ENCODE assay signal across 16 mouse cellular contexts in genomic region chr13:63544967-63545253, GRCm38 (mm10). TPM values are rescaled to one million over a fixed set of nuclear protein-coding genes. Genes with fewer than 3 reads are reported as not detected.
A peak's percentile ranks its signal among the peaks of the same experiment; 100 is the strongest.
DNase-seq lines count a peak whose midpoint lies in the region; ATAC-seq and TF ChIP-seq lines count a peak whose summit lies in the region.
"Had no signal": no experiment of that assay in that cellular context is flagged by ENCODE, and none has a peak within 500 bp of the region (broad histone marks: within the 10 kb centered on the region; RNA-seq: fewer than 3 reads in every experiment).

No protein-coding gene starts in this region.

- no peaks in the 10 kb centered on the region for H3K27me3 ChIP-seq in kidney, postnatal 0 days (ENCODE audit: insufficient read depth, low read length)
- no peaks in the 10 kb centered on the region for H3K27me3 ChIP-seq in kidney, embryonic 16.5 days (ENCODE audit: insufficient read depth, low read length)
- H3K27me3 ChIP-seq in midbrain, embryonic 12.5 days: no peaks in the 10 kb centered on the region
- no peaks in the 10 kb centered on the region for H3K27me3 ChIP-seq in midbrain, embryonic 10.5 days (ENCODE audit: low read depth, poor library complexity, severe bottlenecking)
- H3K27me3 ChIP-seq in forebrain, embryonic 16.5 days (replicated peaks; ENCODE audit: control insufficient read depth, insufficient read depth, low read length): peaks cover 4% of the 10 kb centered on the region; the same call in 1 of the 2 replicates
- no peaks in the 10 kb centered on the region for H3K27me3 ChIP-seq in intestine, postnatal 0 days (replicated peaks; ENCODE audit: control insufficient read depth, insufficient read depth, low read length)
- H3K27me3 ChIP-seq: embryonic facial prominence, embryonic 12.5 days; limb, embryonic 12.5 days had no signal

- 42% methylated on average over 5 of the region's 5 CpGs for WGBS in kidney, postnatal 0 days
- 43% methylated on average over 5 of the region's 5 CpGs for WGBS in kidney, embryonic 16.5 days
- 48% methylated on average over 5 of the region's 5 CpGs for WGBS in midbrain, embryonic 12.5 days
- 83% methylated on average over 5 of the region's 5 CpGs for WGBS in midbrain, embryonic 10.5 days
- WGBS in forebrain, embryonic 16.5 days: 7% methylated on average over 5 of the region's 5 CpGs
- WGBS in intestine, postnatal 0 days: 27% methylated on average over 5 of the region's 5 CpGs

- peaks cover 30% of the 10 kb centered on the region for H3K36me3 ChIP-seq in kidney, postnatal 0 days (ENCODE audit: insufficient read depth, low read length)
- H3K36me3 ChIP-seq in kidney, embryonic 16.5 days (ENCODE audit: insufficient read depth, low read length): peaks cover 43% of the 10 kb centered on the region
- peaks cover 34% of the 10 kb centered on the region for H3K36me3 ChIP-seq in midbrain, embryonic 12.5 days
- H3K36me3 ChIP-seq in midbrain, embryonic 10.5 days: peaks cover 95% of the 10 kb centered on the region
- H3K36me3 ChIP-seq in forebrain, embryonic 16.5 days (ENCODE audit: control insufficient read depth, insufficient read depth): peaks cover 6% of the 10 kb centered on the region
- peaks cover 44% of the 10 kb centered on the region for H3K36me3 ChIP-seq in intestine, postnatal 0 days (ENCODE audit: control insufficient read depth, insufficient read depth)

- no peak overlapping the region for H3K4me3 ChIP-seq in kidney, postnatal 0 days (replicated peaks; ENCODE audit: low read depth, low read length)
- no peak overlapping the region for H3K4me3 ChIP-seq in kidney, embryonic 16.5 days (ENCODE audit: low read length)
- H3K4me3 ChIP-seq in midbrain, embryonic 12.5 days: no peak overlapping the region
- H3K4me3 ChIP-seq in midbrain, embryonic 10.5 days: no peak overlapping the region
- H3K4me3 ChIP-seq in forebrain, embryonic 16.5 days (replicated peaks; ENCODE audit: low read length): no peak overlapping the region
- H3K4me3 ChIP-seq in intestine, postnatal 0 days (ENCODE audit: low read depth, low read length): no peak overlapping the region
- H3K4me3 ChIP-seq: embryonic facial prominence, embryonic 12.5 days; limb, embryonic 12.5 days had no signal

- no peak for TF ChIP-seq CTCF in kidney, postnatal 0 days (IDR thresholded peaks at IDR 0.05; ENCODE audit: low read depth)
- no peak for TF ChIP-seq CTCF in intestine, postnatal 0 days (IDR thresholded peaks at IDR 0.05; ENCODE audit: low read depth)

- ATAC-seq in kidney, postnatal 0 days (replicated peaks; ENCODE audit: low FRiP score, low read depth): no peak
- ATAC-seq in kidney, embryonic 16.5 days (ENCODE audit: low FRiP score, low TSS enrichment): no peak
- no peak for ATAC-seq in midbrain, embryonic 12.5 days (ENCODE audit: low FRiP score, low read depth)
- ATAC-seq in forebrain, embryonic 16.5 days: no peak
- ATAC-seq in intestine, postnatal 0 days: no peak
- ATAC-seq: CD4-positive, CD25-positive, alpha-beta regulatory T cell, adult 4 months had no signal

- DNase-seq in kidney, postnatal 0 days (ENCODE audit: low spot score): no peak
- DNase-seq in midbrain, embryonic 10.5 days (ENCODE audit: low spot score): no peak
- peak; percentile 51 for DNase-seq in yolk sac, embryonic 10.5 days (ENCODE audit: low spot score)
- DNase-seq: adrenal gland, adult 2 months; cerebellum, adult 11-12 months; cerebellum, postnatal 36 days; heart, postnatal 10 days; lung, embryonic 14.5 days; right cerebral cortex, postnatal 25 days had no signal

- peaks cover 9% of the 10 kb centered on the region; the same call in 1 of the 2 replicates for H3K4me1 ChIP-seq in kidney, postnatal 0 days (replicated peaks; ENCODE audit: insufficient read depth, low read length)
- H3K4me1 ChIP-seq in kidney, embryonic 16.5 days (ENCODE audit: insufficient read depth, low read length): peaks cover 27% of the 10 kb centered on the region
- peaks cover 60% of the 10 kb centered on the region for H3K4me1 ChIP-seq in midbrain, embryonic 12.5 days
- H3K4me1 ChIP-seq in midbrain, embryonic 10.5 days: peaks cover 79% of the 10 kb centered on the region
- peaks cover 41% of the 10 kb centered on the region for H3K4me1 ChIP-seq in forebrain, embryonic 16.5 days (replicated peaks; ENCODE audit: control insufficient read depth, insufficient read depth, low read length)
- 0 out of 2 replicates have a peak, but pooled peaks cover 2% of the 10 kb centered on the region for H3K4me1 ChIP-seq in intestine, postnatal 0 days (replicated peaks; ENCODE audit: control insufficient read depth, insufficient read depth, low read length)

- peak overlapping the region; percentile 18; the same call in 1 of the 2 replicates for H3K4me2 ChIP-seq in kidney, postnatal 0 days (ENCODE audit: low read length)
- H3K4me2 ChIP-seq in kidney, embryonic 16.5 days (replicated peaks; ENCODE audit: low read depth, low read length): no peak overlapping the region
- H3K4me2 ChIP-seq in midbrain, embryonic 12.5 days (replicated peaks): peak overlapping the region; percentile 21
- peak overlapping the region; percentile 45 for H3K4me2 ChIP-seq in forebrain, embryonic 16.5 days (ENCODE audit: low read length)
- H3K4me2 ChIP-seq in intestine, postnatal 0 days (replicated peaks; ENCODE audit: low read depth): no peak overlapping the region
- H3K4me2 ChIP-seq: embryonic facial prominence, embryonic 12.5 days; limb, embryonic 12.5 days; lung, embryonic 14.5 days had no signal

- no peak overlapping the region for H3K9ac ChIP-seq in kidney, postnatal 0 days (ENCODE audit: low read depth, low read length)
- no peak overlapping the region for H3K9ac ChIP-seq in kidney, embryonic 16.5 days (replicated peaks; ENCODE audit: low read length)
- H3K9ac ChIP-seq in midbrain, embryonic 12.5 days (replicated peaks): no peak overlapping the region
- no peak overlapping the region for H3K9ac ChIP-seq in forebrain, embryonic 16.5 days (replicated peaks; ENCODE audit: low read depth, low read length)
- no peak overlapping the region for H3K9ac ChIP-seq in intestine, postnatal 0 days (ENCODE audit: low read depth, low read length)
- H3K9ac ChIP-seq: embryonic facial prominence, embryonic 12.5 days; limb, embryonic 12.5 days; lung, embryonic 14.5 days had no signal

- no peak overlapping the region for H3K27ac ChIP-seq in kidney, postnatal 0 days
- no peak overlapping the region for H3K27ac ChIP-seq in kidney, embryonic 16.5 days (ENCODE audit: low read length)
- H3K27ac ChIP-seq in midbrain, embryonic 12.5 days (replicated peaks): 0 out of 2 replicates have a peak overlapping the region, but pooled peaks have one; percentile 20
- H3K27ac ChIP-seq in midbrain, embryonic 10.5 days (replicated peaks): no peak overlapping the region
- peak overlapping the region; percentile 41 for H3K27ac ChIP-seq in forebrain, embryonic 16.5 days (ENCODE audit: low read length)
- no peak overlapping the region for H3K27ac ChIP-seq in intestine, postnatal 0 days (ENCODE audit: low read depth, low read length)
- H3K27ac ChIP-seq: embryonic facial prominence, embryonic 12.5 days had no signal

- no peaks in the 10 kb centered on the region for H3K9me3 ChIP-seq in kidney, postnatal 0 days (replicated peaks; ENCODE audit: low read length)
- H3K9me3 ChIP-seq in kidney, embryonic 16.5 days (ENCODE audit: low read length): no peaks in the 10 kb centered on the region
- no peaks in the 10 kb centered on the region for H3K9me3 ChIP-seq in midbrain, embryonic 12.5 days
- no peaks in the 10 kb centered on the region for H3K9me3 ChIP-seq in midbrain, embryonic 10.5 days (replicated peaks)
- no peaks in the 10 kb centered on the region for H3K9me3 ChIP-seq in forebrain, embryonic 16.5 days (ENCODE audit: control insufficient read depth, low read length)
- H3K9me3 ChIP-seq in intestine, postnatal 0 days (ENCODE audit: control insufficient read depth): no peaks in the 10 kb centered on the region
- H3K9me3 ChIP-seq: embryonic facial prominence, embryonic 12.5 days; limb, embryonic 12.5 days had no signal

RNA-seq across cellular contexts. Expression of gene Ptch1, which starts 28.5 kb away (rescaled TPM):
- 10.7 and 12.2 TPM in 2 replicates for polyA plus RNA-seq in kidney, postnatal 0 days (2015; fragmentation: Nextera tagmentation; extraction: Ambion mirVana)
- polyA plus RNA-seq in kidney, embryonic 16.5 days (2015; fragmentation: Nextera tagmentation; extraction: Ambion mirVana): 15.8 and 18.9 TPM in 2 replicates
- 18.6 and 24.5 TPM in 2 replicates for polyA plus RNA-seq in midbrain, embryonic 12.5 days (2016; fragmentation: Nextera tagmentation; extraction: Ambion mirVana)
- 30.9 and 31.6 TPM in 2 replicates for polyA plus RNA-seq in midbrain, embryonic 10.5 days (2016; fragmentation: Nextera tagmentation; extraction: Ambion mirVana)
- 8.0 and 11.2 TPM in 2 replicates for polyA plus RNA-seq in forebrain, embryonic 16.5 days (2015; fragmentation: Nextera tagmentation; extraction: Ambion mirVana)
- polyA plus RNA-seq in intestine, postnatal 0 days (2015; fragmentation: Nextera tagmentation; extraction: Ambion mirVana): 11.0 and 11.9 TPM in 2 replicates

RNA-seq across cellular contexts. Expression of gene Fancc, which starts 47.8 kb away (rescaled TPM):
- 16.2 and 16.7 TPM in 2 replicates for polyA plus RNA-seq in kidney, postnatal 0 days (2015; fragmentation: Nextera tagmentation; extraction: Ambion mirVana)
- polyA plus RNA-seq in kidney, embryonic 16.5 days (2015; fragmentation: Nextera tagmentation; extraction: Ambion mirVana): 22.2 and 24.5 TPM in 2 replicates
- polyA plus RNA-seq in midbrain, embryonic 12.5 days (2016; fragmentation: Nextera tagmentation; extraction: Ambion mirVana): 23.5 and 24.8 TPM in 2 replicates
- 26.7 and 28.3 TPM in 2 replicates for polyA plus RNA-seq in midbrain, embryonic 10.5 days (2016; fragmentation: Nextera tagmentation; extraction: Ambion mirVana)
- polyA plus RNA-seq in forebrain, embryonic 16.5 days (2015; fragmentation: Nextera tagmentation; extraction: Ambion mirVana): 13.7 and 13.8 TPM in 2 replicates
- 5.1 and 6.5 TPM in 2 replicates for polyA plus RNA-seq in intestine, postnatal 0 days (2015; fragmentation: Nextera tagmentation; extraction: Ambion mirVana)

Comparison
In these comparisons a context has a peak if more than half of its experiments do, and no peak if none do; other contexts are left out.
1. H3K27ac ChIP-seq: peak in midbrain, embryonic 12.5 days (single experiment) and forebrain, embryonic 16.5 days (single experiment); none in kidney, postnatal 0 days (single experiment), kidney, embryonic 16.5 days (single experiment), midbrain, embryonic 10.5 days (single experiment) and intestine, postnatal 0 days (single experiment).
2. H3K4me2 ChIP-seq: peak in kidney, postnatal 0 days (single experiment), midbrain, embryonic 12.5 days (single experiment) and forebrain, embryonic 16.5 days (single experiment); none in kidney, embryonic 16.5 days (single experiment) and intestine, postnatal 0 days (single experiment).